Mouse (Mus musculus): ENCODE measurements at regions not wholly inside any gene's neighbourhood (a gene's known extent, or its start where the extent isn't known, plus 50 kb on each side); places are given as distances from the start of the nearest gene placed in this dataset.

- Histone ChIP-seq H3K4me2 (ENCODE audit: insufficient read depth, low read depth, poor library complexity, severe bottlenecking) (no peak overlapping the region), H3K9ac (ENCODE audit: insufficient read depth, low read depth) (no peak overlapping the region), H3K79me2 (replicated peaks; ENCODE audit: control insufficient read depth, extremely low read depth, insufficient read depth, poor library complexity, severe bottlenecking) (no peaks in the 10 kb centered on the region), H3K4me1 (ENCODE audit: control insufficient read depth in 1 of 2, insufficient read depth in 2 of 2) (no peaks in the 10 kb centered on the region), H3K27ac (ENCODE audit: insufficient read depth, low read depth) (no peak overlapping the region), H3K27me3 (replicated peaks) (no peaks in the 10 kb centered on the region), H3K9me3 (replicated peaks; ENCODE audit: low read length) (peaks cover 38% of the 10 kb centered on the region), H3K36me3 (replicated peaks in 1 of 2; ENCODE audit: control insufficient read depth in 1 of 2, insufficient read depth in 1 of 2, low read length in 1 of 2) (no peaks in the 10 kb centered on the region), H3K4me3 (replicated peaks in 1 of 3; ENCODE audit: low read depth in 2 of 3, low read length in 2 of 3, poor library complexity in 1 of 3) (no peak overlapping the region)
- in situ Hi-C loops (cut with MboI; ENCODE audit: low pct_ligation_motif_present, low pct_unique_long_range_greater_than_20kb, low sequenced_read_pairs) (no loop called here), dilution Hi-C loops (cut with MboI; ENCODE audit: extremely low pct_ligation_motif_present, extremely low pct_unique_long_range_greater_than_20kb, low sequenced_read_pairs) (no loop called here)
- TF ChIP-seq RAD21 (IDR thresholded peaks at IDR 0.05; ENCODE audit: low read depth, low read length) (no peak), EP300 (IDR thresholded peaks at IDR 0.05; ENCODE audit: low read length) (no peak), TBP (conservative IDR thresholded peaks at IDR 0.05; ENCODE audit: low read depth, low read length) (no peak), E2F4 (IDR thresholded peaks at IDR 0.05; ENCODE audit: insufficient replicate concordance, low read depth, low read length) (no peak), POLR2A (IDR thresholded peaks at IDR 0.05; ENCODE audit: low read depth, low read length) (no peak), NRF1 (IDR thresholded peaks at IDR 0.05; ENCODE audit: low read depth, low read length) (no peak), MEF2A (IDR thresholded peaks at IDR 0.05; ENCODE audit: borderline replicate concordance, low read depth, low read length) (no peak), ZKSCAN1 (IDR thresholded peaks at IDR 0.05; ENCODE audit: borderline replicate concordance, low read depth, low read length) (no peak), ZNF384 (IDR thresholded peaks at IDR 0.05; ENCODE audit: low read depth, low read length) (no peak), HCFC1 (IDR thresholded peaks at IDR 0.05; ENCODE audit: low read depth, low read length) (no peak), MAX (IDR thresholded peaks at IDR 0.05; ENCODE audit: low read length) (no peak), UBTF (IDR thresholded peaks at IDR 0.05; ENCODE audit: low read depth, low read length) (no peak), TCF12 (IDR thresholded peaks at IDR 0.05; ENCODE audit: low read depth, low read length) (no peak), ETS1 (conservative IDR thresholded peaks at IDR 0.05; ENCODE audit: low read depth, low read length) (no peak)
- DNase-seq (ENCODE audit: extremely low read depth): no peak
These were observed 208.7 kb upstream of the Dppa4 start for GRCm38 (mm10) chr16:48074879-48075278.
